Mouse (Mus musculus) olfactory bulb, adult 2 months (tissue): ENCODE results near the gene Btnl2. TPM values are rescaled to one million over a fixed set of nuclear protein-coding genes. Genes with fewer than 3 reads are reported as not detected.
"Not testable (repeated sequence)": the region's sequence is repeated elsewhere in the genome, so short reads cannot be mapped to it uniquely, and the experiment has no call there.

Experiments used
- H3K27ac ChIP-seq: fragments of 200-500 bp; 2 replicates; pipeline ENCODE4 v1.5.1; 2012; ENCODE audit warnings: low read depth, low read length; ENCODE audit not compliant: insufficient read depth
- H3K4me1 ChIP-seq: fragments of 200-500 bp; 2 replicates; pipeline ENCODE4 v1.6.1; 2012; ENCODE audit warnings: low read length; ENCODE audit not compliant: control insufficient read depth, insufficient read depth
- H3K4me3 ChIP-seq: fragments of 200-500 bp; 2 replicates; pipeline ENCODE4 v1.5.1; 2012; ENCODE audit warnings: mild to moderate bottlenecking, low read depth, low read length, moderate library complexity; ENCODE audit not compliant: insufficient read depth
- CTCF ChIP-seq: fragments of 200-500 bp; IDR thresholded peaks from 2 replicates; pipeline ENCODE4 v1.5.1; 2012; ENCODE audit warnings: low read depth, mild to moderate bottlenecking, low read length, moderate library complexity; ENCODE audit not compliant: insufficient read depth
- POLR2A ChIP-seq: fragments of 200-500 bp; IDR thresholded peaks from 2 replicates; pipeline ENCODE4 v1.6.1; 2012; ENCODE audit warnings: mild to moderate bottlenecking, low read depth, low read length, moderate library complexity; ENCODE audit not compliant: insufficient read depth
- WGBS: fragments of 180-500 bp; shearing (Covaris S2); methylation state at CpG from one replicate; pipeline ENCODE4 v1.1.7; 2018; 5-methylcytosine and 5-hydroxymethylcytosine counted together
- polyA plus RNA-seq: library from polyadenylated mRNA; stranded (reverse); fragments of >200 nt; gene quantifications from 2 replicates; pipeline ENCODE4 v1.2.4, GENCODE M21; 2012; ENCODE audit warnings: low replicate concordance; ENCODE audit not compliant: missing spikeins, insufficient read depth, insufficient read length

Gene Btnl2
- not detected in 2 replicates for polyA plus RNA-seq

DNA sequence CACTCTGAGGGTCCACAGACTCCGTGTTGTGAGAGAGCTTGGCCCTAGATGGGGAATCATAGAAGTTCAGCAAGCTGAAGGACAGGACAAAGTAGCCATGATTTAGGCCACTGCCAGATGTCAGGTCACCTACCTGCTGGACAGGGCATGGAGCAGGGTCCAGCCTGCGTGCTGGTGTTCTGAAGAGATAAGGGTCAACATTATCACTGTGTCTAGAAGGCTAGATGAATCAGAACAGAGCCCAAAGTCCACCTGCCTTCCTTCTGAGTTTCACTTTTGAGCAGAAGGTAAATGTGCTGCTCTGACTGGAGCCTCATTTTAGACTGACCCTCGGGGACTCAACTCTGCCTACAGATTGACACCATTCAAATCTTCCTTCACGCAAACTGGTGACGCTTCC is at the start of gene Btnl2:
Gene Btnl2, plus strand, starts transcription at position 284 of the 400 bp plus-strand sequence.
- TF ChIP-seq POLR2A (no peak), CTCF (no peak)
- Histone ChIP-seq H3K4me3 (no peak within 1 kb of the TSS), H3K27ac (no peak within 1 kb of the TSS), H3K4me1 (no peaks in the 10 kb centered on the region)
- 89% methylated on average over 5 of the region's 5 CpGs for WGBS

GRCm38 (mm10) chr17:34305380-34306030 is 49.1 kb upstream of the Btnl2 start, which contains the start of gene H2-Eb1:
Gene H2-Eb1 (plus strand): TSS chr17:34305867.
- no peak within 1 kb of the TSS for H3K4me3 ChIP-seq
- H3K27ac ChIP-seq = no peak within 1 kb of the TSS
- TF ChIP-seq CTCF (no peak), POLR2A (no peak)
- H3K4me1 ChIP-seq = peaks cover 8% of the 10 kb centered on the region

DNA sequence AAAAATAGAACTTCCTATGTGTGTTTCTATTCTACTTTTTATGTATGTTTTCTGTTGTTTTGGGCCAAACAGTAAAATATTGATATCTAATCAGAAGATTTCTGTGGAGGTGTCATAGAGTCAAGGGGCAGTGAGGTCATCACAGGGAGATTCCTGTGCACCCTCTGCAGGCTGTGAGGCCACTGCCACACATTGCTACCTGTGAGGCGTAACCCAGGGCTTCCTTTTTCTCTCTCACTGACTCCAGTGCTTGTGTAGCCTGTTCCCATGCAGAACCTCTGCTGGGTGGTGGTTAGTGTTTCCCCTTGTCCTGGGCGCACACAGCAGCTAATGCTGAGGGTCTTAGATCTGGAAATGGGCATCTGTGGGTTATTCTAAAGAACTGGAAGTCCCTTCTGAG is 48.2 kb upstream of the Btnl2 start:
- 94% methylated on average over 2 of the region's 2 CpGs for WGBS
- Histone ChIP-seq H3K4me3 (no peak overlapping the region), H3K4me1 (peaks cover 8% of the 10 kb centered on the region), H3K27ac (no peak overlapping the region)
- no peak for TF ChIP-seq POLR2A
- no peak for TF ChIP-seq CTCF

DNA sequence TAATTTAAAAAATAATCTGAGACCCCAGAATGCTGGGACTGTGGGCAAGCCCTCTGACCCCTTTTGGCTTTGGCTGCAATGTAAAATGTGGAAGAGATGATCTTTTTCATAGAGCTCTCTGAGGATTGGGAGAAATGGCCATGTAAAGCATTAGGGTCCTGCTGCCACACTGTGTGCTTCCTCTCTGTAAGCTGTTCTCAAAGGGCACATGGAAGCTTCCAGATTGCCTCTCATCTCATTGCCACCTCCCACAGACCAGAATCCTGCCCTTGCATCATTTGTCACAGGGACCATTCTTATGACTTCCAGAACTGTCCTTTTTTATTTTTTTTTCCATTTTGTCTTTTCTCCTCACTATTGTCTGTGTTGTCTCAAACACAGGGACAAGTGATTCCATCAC is 47.4 kb upstream of the Btnl2 start:
- TF ChIP-seq POLR2A (no peak), CTCF (no peak)
- peaks cover 8% of the 10 kb centered on the region for H3K4me1 ChIP-seq
- H3K4me3 ChIP-seq = no peak overlapping the region
- H3K27ac ChIP-seq = no peak overlapping the region

DNA sequence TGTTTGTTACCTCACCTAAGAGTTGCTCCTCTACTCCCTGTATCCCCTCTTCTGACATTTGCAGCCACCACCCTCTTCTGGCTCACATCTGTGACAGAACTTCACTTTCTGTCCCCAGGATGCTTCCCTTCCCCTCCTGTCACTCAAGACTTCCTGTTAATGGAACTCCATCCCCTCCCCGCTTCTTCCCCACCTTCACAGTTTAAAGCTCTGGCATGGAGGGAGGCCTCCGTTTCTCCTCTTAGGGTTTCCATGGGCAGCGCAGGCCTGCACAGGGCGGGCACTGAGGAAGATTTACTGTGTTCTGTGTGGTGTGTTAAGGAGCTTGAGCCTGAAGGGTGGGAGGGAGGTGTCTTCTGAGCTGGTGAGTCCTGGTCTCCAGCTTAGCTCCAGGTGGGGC is 46.5 kb upstream of the Btnl2 start:
- TF ChIP-seq CTCF = no peak
- TF ChIP-seq POLR2A = no peak
- 91% methylated on average over 4 of the region's 4 CpGs for WGBS

GRCm38 (mm10) chr17:34309225-34309624 is 45.4 kb upstream of the Btnl2 start:
- TF ChIP-seq CTCF (no peak), POLR2A (no peak)
- Histone ChIP-seq H3K4me1 (peaks cover 8% of the 10 kb centered on the region), H3K27ac (no peak overlapping the region), H3K4me3 (peak overlapping the region; percentile 81)
- 31% methylated on average over 10 of the region's 10 CpGs for WGBS

More for the DNA sequence above, 46.5 kb upstream of the Btnl2 start:
- Histone ChIP-seq H3K4me1 (peaks cover 8% of the 10 kb centered on the region), H3K4me3 (no peak overlapping the region), H3K27ac (no peak overlapping the region)

DNA sequence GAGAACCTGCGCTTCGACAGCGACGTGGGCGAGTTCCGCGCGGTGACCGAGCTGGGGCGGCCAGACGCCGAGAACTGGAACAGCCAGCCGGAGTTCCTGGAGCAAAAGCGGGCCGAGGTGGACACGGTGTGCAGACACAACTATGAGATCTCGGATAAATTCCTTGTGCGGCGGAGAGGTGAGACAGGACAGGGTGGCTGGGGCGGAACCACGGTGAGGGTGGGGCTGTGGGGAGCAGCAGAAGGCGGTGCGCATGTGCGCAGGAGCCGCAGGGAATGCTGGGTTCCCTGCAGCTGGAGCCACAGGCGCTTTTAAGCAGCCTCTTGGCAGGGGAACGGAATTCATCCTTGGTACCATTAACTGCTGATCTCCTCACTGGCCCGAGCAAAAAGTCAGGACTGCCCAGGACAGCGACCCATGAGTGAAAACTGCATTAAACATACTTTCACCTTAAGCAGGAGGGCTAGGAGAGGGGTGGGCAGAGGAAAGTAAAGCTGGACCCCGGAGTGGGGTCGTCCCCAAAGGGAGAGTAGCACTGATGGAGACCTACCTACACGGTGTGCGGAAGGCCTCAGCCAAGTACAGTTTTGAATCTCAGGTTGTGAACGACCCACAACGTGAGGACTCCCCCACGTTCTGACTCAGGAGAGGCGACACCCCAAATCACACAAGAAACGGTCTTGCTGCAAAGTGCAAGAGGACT is 44.8 kb upstream of the Btnl2 start:
- 0 out of 2 replicates have a peak overlapping the region, but pooled peaks have one; percentile 49 for H3K27ac ChIP-seq
- 21% methylated on average over 38 of the region's 38 CpGs for WGBS
- TF ChIP-seq CTCF (no peak), POLR2A (peak; percentile 83)
- H3K4me1 ChIP-seq = peaks cover 8% of the 10 kb centered on the region
- peak overlapping the region; percentile 81 for H3K4me3 ChIP-seq

DNA sequence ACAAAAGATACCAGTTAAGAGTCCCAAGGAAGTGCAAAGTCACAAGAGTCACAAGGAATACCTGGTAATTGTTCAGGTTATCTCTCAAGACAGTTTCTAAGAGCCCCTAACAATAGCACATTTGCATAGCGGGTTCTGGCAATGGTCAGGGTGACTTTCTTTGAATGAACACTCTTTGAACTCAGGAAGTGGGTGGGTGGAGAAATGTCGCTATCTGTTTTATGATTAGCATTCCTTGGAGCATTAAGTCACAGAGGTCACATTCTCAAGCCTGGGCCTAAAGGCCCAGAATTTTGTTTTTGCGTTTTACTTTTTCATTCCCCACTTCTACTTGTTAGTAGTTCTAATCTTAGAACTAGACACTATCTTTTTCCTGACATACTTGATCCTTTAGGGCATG is 44.1 kb upstream of the Btnl2 start:
- WGBS = 92% methylated on average over 3 of the region's 3 CpGs
- not testable (repeated sequence) for H3K27ac ChIP-seq, H3K4me3 ChIP-seq, H3K4me1 ChIP-seq

- Histone ChIP-seq H3K4me3 (no peak overlapping the region), H3K27ac (no peak overlapping the region), H3K4me1 (peaks cover 8% of the 10 kb centered on the region)
- TF ChIP-seq POLR2A = no peak
- TF ChIP-seq CTCF = no peak
- WGBS = 92% methylated on average over 1 of the region's 1 CpGs
Observed at GRCm38 (mm10) chr17:34312185-34312584, 42.4 kb upstream of the Btnl2 start.

DNA sequence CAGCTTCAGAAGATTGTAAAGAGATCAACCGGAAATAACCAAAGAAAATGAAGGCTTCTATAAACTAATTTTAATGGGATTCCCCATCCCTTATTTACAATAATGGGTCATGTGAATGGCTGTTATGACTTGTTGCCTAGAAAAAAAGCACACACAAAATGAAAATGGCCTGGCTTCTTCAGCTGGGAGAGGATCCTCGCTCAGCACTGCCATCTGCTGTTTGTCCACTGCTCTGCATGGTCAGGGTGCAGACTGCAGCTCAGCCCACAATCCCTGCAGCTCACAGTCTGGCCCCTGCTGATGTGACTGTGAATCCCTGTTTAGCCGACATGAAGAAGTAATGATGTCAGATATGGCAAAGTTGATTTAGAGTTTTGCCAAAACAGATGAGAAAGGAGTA is 41.2 kb upstream of the Btnl2 start:
- H3K4me3 ChIP-seq = no peak overlapping the region
- peak; percentile 56 for TF ChIP-seq CTCF
- no peak for TF ChIP-seq POLR2A
- no peak overlapping the region for H3K27ac ChIP-seq
- WGBS = 35% methylated on average over 3 of the region's 3 CpGs
- peaks cover 8% of the 10 kb centered on the region for H3K4me1 ChIP-seq
